Mouse (Mus musculus) limb, embryonic 11.5 days (tissue): ENCODE results near the gene Rab3ip. TPM values are rescaled to one million over a fixed set of nuclear protein-coding genes. Genes with fewer than 3 reads are reported as not detected.

Source experiments
- ATAC-seq: fragments of 200-750 bp; cut with Nextera tagmentation; 2 replicates; pipeline ENCODE4 v1.8.0; 2017; ENCODE audit warnings: low read depth; ENCODE audit not compliant: insufficient number of reproducible peaks, low FRiP score, low TSS enrichment
- DNase-seq: peaks from one replicate; pipeline ENCODE4 v3.0.0-alpha.2; 2015; ENCODE audit warnings: low spot score
- H3K27ac ChIP-seq: fragments of 300-500 bp; sonication (generic); replicated peaks from 2 replicates; pipeline ENCODE4 v1.5.1; 2014; ENCODE audit warnings: low read depth, mild to moderate bottlenecking, low read length
- H3K27me3 ChIP-seq: fragments of 300-500 bp; sonication (generic); 2 replicates; pipeline ENCODE4 v1.6.1; 2014; ENCODE audit warnings: mild to moderate bottlenecking, low read length, mixed read lengths; ENCODE audit not compliant: control insufficient read depth, insufficient read depth
- H3K36me3 ChIP-seq: fragments of 300-500 bp; sonication (generic); 2 replicates; pipeline ENCODE4 v1.6.1; 2014; ENCODE audit warnings: mild to moderate bottlenecking, low read length, moderate library complexity, mixed read lengths; ENCODE audit not compliant: control insufficient read depth, insufficient read depth
- H3K4me1 ChIP-seq: fragments of 300-500 bp; sonication (generic); 2 replicates; pipeline ENCODE4 v1.6.1; 2014; ENCODE audit warnings: low read length, mixed read lengths; ENCODE audit not compliant: control insufficient read depth, insufficient read depth
- H3K4me2 ChIP-seq: fragments of 300-500 bp; sonication (generic); 2 replicates; pipeline ENCODE4 v1.6.1; 2014; ENCODE audit warnings: low read depth, mild to moderate bottlenecking, moderate library complexity; ENCODE audit not compliant: severe bottlenecking
- H3K4me3 ChIP-seq: fragments of 300-500 bp; sonication (generic); 2 replicates; pipeline ENCODE4 v1.5.1; 2014; ENCODE audit warnings: low read depth, low read length
- H3K9ac ChIP-seq: fragments of 300-500 bp; sonication (generic); 2 replicates; pipeline ENCODE4 v1.6.1; 2014; ENCODE audit warnings: mild to moderate bottlenecking, low read length
- H3K9me3 ChIP-seq: fragments of 300-500 bp; sonication (generic); 2 replicates; pipeline ENCODE4 v1.6.1; 2016; ENCODE audit warnings: low read length; ENCODE audit not compliant: control insufficient read depth
- WGBS: fragments of 180-500 bp; shearing (Covaris S2); extraction: QIAGEN DNeasy Blood & Tissue Kit; methylation state at CpG from one replicate; pipeline ENCODE4 v1.1.7; 2014; 5-methylcytosine and 5-hydroxymethylcytosine counted together
- polyA plus RNA-seq: library from polyadenylated mRNA; unstranded; fragments of >200 nt; fragmentation: Nextera tagmentation; extraction: Ambion mirVana; gene quantifications from 2 replicates; pipeline ENCODE4 v1.2.1, GENCODE M21; 2014

The Rab3ip gene
- polyA plus RNA-seq, 1 experiment from 2014 or later, result 43.1 TPM

- Histone ChIP-seq H3K27ac (no peak overlapping the region), H3K9ac (no peak overlapping the region), H3K36me3 (no peaks in the 10 kb centered on the region), H3K4me3 (peak overlapping the region; percentile 60), H3K27me3 (no peaks in the 10 kb centered on the region), H3K4me2 (peak overlapping the region; percentile 42), H3K4me1 (peaks cover 4% of the 10 kb centered on the region; the same call in 1 of the 2 replicates), H3K9me3 (0 out of 2 replicates have a peak, but pooled peaks cover 3% of the 10 kb centered on the region)
- ATAC-seq (no peak), DNase-seq (no peak)
- WGBS, result 16% methylated on average over 5 of the region's 5 CpGs
These were observed 317 bp upstream of the Rab3ip start for GRCm38 (mm10) chr10:116950886-116951285.

DNA sequence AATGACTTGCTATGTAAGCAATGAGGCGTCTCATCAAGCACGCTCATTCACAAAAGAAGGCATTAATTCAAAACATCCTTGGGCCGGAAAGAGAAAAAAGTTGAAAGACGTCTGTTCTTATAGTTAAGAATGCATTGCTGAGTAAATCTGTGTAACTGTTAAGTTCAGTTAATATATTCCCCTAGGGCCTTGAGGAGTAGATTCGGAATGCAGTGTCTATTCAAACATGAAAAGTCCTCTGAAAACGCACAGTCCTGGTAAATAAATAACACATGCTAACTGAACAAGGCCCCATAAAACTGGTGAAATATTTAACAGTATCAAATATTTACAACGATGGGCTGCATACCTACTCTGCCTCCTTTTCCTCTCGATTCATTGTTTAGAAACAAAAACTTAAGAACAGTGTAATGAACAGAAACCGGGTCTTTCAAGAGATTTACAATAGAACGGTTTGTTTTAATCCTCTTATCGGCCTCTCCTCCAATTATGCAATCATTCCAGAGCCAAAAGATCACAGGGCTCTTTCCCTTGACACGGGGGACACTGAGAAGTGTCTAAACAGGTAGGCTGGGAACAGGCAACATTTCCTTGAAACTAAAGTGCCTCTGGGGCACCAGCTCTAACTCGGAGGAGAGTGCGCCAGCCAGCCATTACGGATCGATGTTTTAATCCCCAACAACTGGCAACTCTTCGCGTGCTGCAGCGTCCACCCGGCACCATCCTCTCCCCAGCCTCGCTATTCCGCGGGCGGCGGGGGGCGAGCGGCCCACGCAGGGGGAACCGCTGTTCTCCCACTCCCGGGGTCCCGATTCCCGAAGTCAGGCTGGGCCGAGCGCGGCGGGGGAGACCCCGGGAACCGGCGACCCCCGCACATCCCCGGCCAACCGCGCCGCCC is 1.2 kb downstream of the Rab3ip start:
- H3K4me2 ChIP-seq, result peak overlapping the region; percentile 56
- H3K4me3 ChIP-seq, result peak overlapping the region; percentile 60
- peak overlapping the region; percentile 68 for H3K9ac ChIP-seq
- H3K4me1 ChIP-seq, result peaks cover 4% of the 10 kb centered on the region; the same call in 1 of the 2 replicates
- DNase-seq (peak; percentile 53), ATAC-seq (peak; percentile 10; the same call in 1 of the 2 replicates)
- peak overlapping the region; percentile 10 for H3K27ac ChIP-seq
- WGBS, result 2% methylated on average over 44 of the region's 44 CpGs
- H3K27me3 ChIP-seq, result no peaks in the 10 kb centered on the region
- 0 out of 2 replicates have a peak, but pooled peaks cover 3% of the 10 kb centered on the region for H3K9me3 ChIP-seq
- no peaks in the 10 kb centered on the region for H3K36me3 ChIP-seq

DNA sequence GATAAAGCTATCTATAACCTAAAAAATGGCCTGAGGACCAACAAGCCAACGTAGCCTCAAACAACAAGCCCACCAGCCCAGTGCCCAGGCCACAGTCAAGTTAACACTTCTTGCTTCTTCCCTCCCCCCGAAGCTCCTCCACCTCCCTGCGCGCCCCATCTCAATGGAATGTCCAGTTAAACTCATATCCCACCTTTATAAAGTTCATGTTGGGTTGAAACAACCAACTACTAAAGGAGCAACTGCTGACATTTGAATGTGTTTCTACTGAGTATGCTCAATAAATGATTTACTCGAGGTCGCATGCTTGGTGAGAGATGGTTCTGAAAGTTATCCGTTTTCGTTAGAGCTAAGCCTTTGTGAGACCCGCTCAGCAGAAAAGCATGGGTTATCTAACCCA is 2.2 kb downstream of the Rab3ip start:
- no peak for ATAC-seq
- WGBS, result 85% methylated on average over 9 of the region's 9 CpGs
- H3K27me3 ChIP-seq, result no peaks in the 10 kb centered on the region
- no peak for DNase-seq
- no peaks in the 10 kb centered on the region for H3K36me3 ChIP-seq
- H3K4me3 ChIP-seq, result peak overlapping the region; percentile 60; the same call in 1 of the 2 replicates
- H3K9me3 ChIP-seq, result 0 out of 2 replicates have a peak, but pooled peaks cover 3% of the 10 kb centered on the region
- H3K4me2 ChIP-seq, result peak overlapping the region; percentile 56; the same call in 1 of the 2 replicates
- peaks cover 4% of the 10 kb centered on the region; the same call in 1 of the 2 replicates for H3K4me1 ChIP-seq
- H3K27ac ChIP-seq, result no peak overlapping the region
- no peak overlapping the region for H3K9ac ChIP-seq

DNA sequence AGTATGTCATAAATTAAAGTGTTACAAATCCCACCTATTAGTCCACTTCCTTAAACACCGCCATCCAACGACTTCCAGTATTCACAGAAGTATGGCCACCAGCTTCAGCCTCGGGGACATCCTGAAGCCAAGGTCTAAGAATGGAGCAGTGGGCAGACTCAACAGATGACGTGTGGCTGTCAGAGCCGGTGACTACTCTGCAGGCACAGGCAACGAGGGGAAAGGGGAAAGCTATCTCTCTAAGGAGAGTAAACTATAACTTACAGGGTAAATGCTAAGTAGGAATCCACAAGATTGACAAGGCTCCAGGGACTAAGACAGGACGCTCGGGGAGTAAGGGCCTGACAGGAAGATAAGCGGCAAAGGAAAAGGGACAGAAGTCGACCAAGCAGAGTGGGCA is 5.6 kb downstream of the Rab3ip start:
- H3K9ac ChIP-seq, result no peak overlapping the region
- ATAC-seq, result no peak
- 74% methylated on average over 10 of the region's 10 CpGs for WGBS

DNA sequence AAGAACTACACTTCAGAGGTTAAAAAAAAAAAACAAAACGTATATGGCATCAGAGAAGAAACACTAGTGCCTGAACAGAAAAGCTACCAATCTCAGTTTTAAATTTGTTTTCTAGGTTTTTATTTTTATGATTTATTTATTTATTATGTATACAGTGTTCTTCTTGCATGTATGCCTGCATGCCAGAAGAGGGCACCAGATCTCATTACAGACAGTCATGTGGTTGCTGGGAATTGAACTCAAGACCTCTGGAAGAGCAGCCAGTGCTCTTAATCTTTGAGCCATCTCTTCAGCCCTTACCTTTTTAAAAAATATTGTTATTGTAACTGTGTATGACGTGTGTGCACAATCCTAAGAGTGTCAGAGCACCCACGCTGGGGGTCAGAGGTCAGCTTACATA is 6.4 kb downstream of the Rab3ip start:
- H3K9ac ChIP-seq, result no peak overlapping the region

More for the DNA sequence above, 5.6 kb downstream of the Rab3ip start:
- H3K36me3 ChIP-seq, result peaks cover 4% of the 10 kb centered on the region; the same call in 1 of the 2 replicates
- H3K4me1 ChIP-seq, result peaks cover 4% of the 10 kb centered on the region; the same call in 1 of the 2 replicates
- no peak overlapping the region for H3K27ac ChIP-seq
- no peaks in the 10 kb centered on the region for H3K27me3 ChIP-seq
- H3K4me2 ChIP-seq, result no peak overlapping the region
- no peak for DNase-seq
- no peak overlapping the region for H3K4me3 ChIP-seq
- no peaks in the 10 kb centered on the region for H3K9me3 ChIP-seq

GRCm38 (mm10) chr10:116943025-116943424 is 7.5 kb downstream of the Rab3ip start:
- peak; percentile 48 for DNase-seq
- no peak for ATAC-seq
- WGBS, result 94% methylated on average over 6 of the region's 6 CpGs
- H3K4me2 ChIP-seq, result no peak overlapping the region
- no peaks in the 10 kb centered on the region for H3K27me3 ChIP-seq
- H3K4me1 ChIP-seq, result no peaks in the 10 kb centered on the region
- no peaks in the 10 kb centered on the region for H3K9me3 ChIP-seq
- no peak overlapping the region for H3K9ac ChIP-seq
- peaks cover 4% of the 10 kb centered on the region; the same call in 1 of the 2 replicates for H3K36me3 ChIP-seq
- H3K27ac ChIP-seq, result no peak overlapping the region
- no peak overlapping the region for H3K4me3 ChIP-seq

More for the DNA sequence above, 6.4 kb downstream of the Rab3ip start:
- DNase-seq (no peak), ATAC-seq (no peak)
- no peaks in the 10 kb centered on the region for H3K9me3 ChIP-seq
- H3K4me3 ChIP-seq, result no peak overlapping the region
- H3K27me3 ChIP-seq, result no peaks in the 10 kb centered on the region
- no peak overlapping the region for H3K4me2 ChIP-seq
- H3K4me1 ChIP-seq, result peaks cover 4% of the 10 kb centered on the region; the same call in 1 of the 2 replicates
- whole genome bisulfite sequencing, result 86% methylated on average over 3 of the region's 3 CpGs
- peaks cover 4% of the 10 kb centered on the region; the same call in 1 of the 2 replicates for H3K36me3 ChIP-seq
- no peak overlapping the region for H3K27ac ChIP-seq

DNA sequence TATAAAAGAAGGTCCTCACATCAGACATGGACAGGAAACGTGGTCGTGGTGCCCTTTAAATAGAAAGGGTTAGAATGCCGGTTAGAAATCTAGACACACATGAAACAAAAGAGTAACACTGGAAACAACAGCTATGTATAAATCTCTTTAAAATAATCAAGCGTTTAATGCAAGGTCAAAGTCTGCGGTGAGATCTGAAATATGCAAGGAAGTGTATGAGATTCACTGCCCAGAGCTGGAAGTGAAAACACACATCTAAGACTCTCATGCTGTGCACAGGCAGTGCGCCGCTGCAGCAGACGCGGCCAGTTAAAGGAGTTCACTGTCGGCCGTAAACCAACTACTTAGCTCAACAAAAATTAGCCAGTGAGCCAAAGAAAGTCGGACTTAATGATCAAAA is 15.5 kb downstream of the Rab3ip start:
- Histone ChIP-seq H3K36me3 (peaks cover 5% of the 10 kb centered on the region; the same call in 1 of the 2 replicates), H3K27me3 (no peaks in the 10 kb centered on the region), H3K27ac (no peak overlapping the region), H3K4me1 (no peaks in the 10 kb centered on the region), H3K9me3 (no peaks in the 10 kb centered on the region), H3K9ac (no peak overlapping the region), H3K4me3 (no peak overlapping the region), H3K4me2 (no peak overlapping the region)
- no peak for DNase-seq
- no peak for ATAC-seq
- WGBS, result 62% methylated on average over 12 of the region's 12 CpGs

GRCm38 (mm10) chr10:116933794-116934193 is 16.8 kb downstream of the Rab3ip start:
- no peaks in the 10 kb centered on the region for H3K27me3 ChIP-seq
- no peak overlapping the region for H3K4me3 ChIP-seq
- H3K4me2 ChIP-seq, result no peak overlapping the region
- no peak overlapping the region for H3K27ac ChIP-seq
- no peak for DNase-seq
- no peak overlapping the region for H3K9ac ChIP-seq
- no peaks in the 10 kb centered on the region for H3K9me3 ChIP-seq
- peaks cover 5% of the 10 kb centered on the region; the same call in 1 of the 2 replicates for H3K36me3 ChIP-seq
- ATAC-seq, result no peak
- 91% methylated on average over 7 of the region's 7 CpGs for WGBS
- no peaks in the 10 kb centered on the region for H3K4me1 ChIP-seq
